Mouse (Mus musculus) forebrain, embryonic 11.5 days (tissue): ENCODE measurements around the gene Pip4k2a. TPM values are rescaled to one million over a fixed set of nuclear protein-coding genes. Genes with fewer than 3 reads are reported as not detected.

ENCODE experiments used
- ATAC-seq: fragments of 200-750 bp; cut with Nextera tagmentation; replicated peaks from 2 replicates; pipeline ENCODE4 v1.8.0; 2017; ENCODE audit warnings: moderate TSS enrichment; ENCODE audit not compliant: low FRiP score
- DNase-seq: peaks from one replicate; pipeline ENCODE4 v3.0.0-alpha.2; 2017; ENCODE audit warnings: low spot score
- H3K27ac ChIP-seq: fragments of 300-500 bp; sonication (generic); 2 replicates; pipeline ENCODE4 v1.5.1; 2014; ENCODE audit warnings: low read depth, low read length
- H3K27me3 ChIP-seq: fragments of 300-500 bp; sonication (generic); 2 replicates; pipeline ENCODE4 v1.6.1; 2014; ENCODE audit warnings: mild to moderate bottlenecking, low read length, mixed read lengths; ENCODE audit not compliant: control insufficient read depth, insufficient read depth
- H3K36me3 ChIP-seq: fragments of 300-500 bp; sonication (generic); 2 replicates; pipeline ENCODE4 v1.6.1; 2014; ENCODE audit warnings: mild to moderate bottlenecking, low read length, moderate library complexity, mixed read lengths; ENCODE audit not compliant: control insufficient read depth, insufficient read depth
- H3K4me1 ChIP-seq: fragments of 300-500 bp; sonication (generic); replicated peaks from 2 replicates; pipeline ENCODE4 v1.6.1; 2014; ENCODE audit warnings: low read length, mixed read lengths; ENCODE audit not compliant: control insufficient read depth, insufficient read depth
- H3K4me2 ChIP-seq: fragments of 300-500 bp; sonication (generic); 2 replicates; pipeline ENCODE4 v1.6.1; 2014; ENCODE audit warnings: low read depth, mild to moderate bottlenecking, low read length, moderate library complexity, mixed read lengths; ENCODE audit not compliant: severe bottlenecking
- H3K4me3 ChIP-seq: fragments of 300-500 bp; sonication (generic); 2 replicates; pipeline ENCODE4 v1.5.1; 2014; ENCODE audit warnings: low read depth, low read length
- H3K9ac ChIP-seq: fragments of 300-500 bp; sonication (generic); 2 replicates; pipeline ENCODE4 v1.6.1; 2014; ENCODE audit warnings: low read length
- H3K9me3 ChIP-seq: fragments of 300-500 bp; sonication (generic); 2 replicates; pipeline ENCODE4 v1.6.1; 2016; ENCODE audit warnings: low read length, mixed read lengths; ENCODE audit not compliant: control insufficient read depth
- WGBS: fragments of 180-500 bp; shearing (Covaris S2); extraction: QIAGEN DNeasy Blood & Tissue Kit; methylation state at CpG from one replicate; pipeline ENCODE4 v1.1.7; 2014; 5-methylcytosine and 5-hydroxymethylcytosine counted together
- polyA plus RNA-seq: library from polyadenylated mRNA; unstranded; fragments of >200 nt; fragmentation: Nextera tagmentation; extraction: Ambion mirVana; gene quantifications from 2 replicates; pipeline ENCODE4 v1.2.1, GENCODE M21; 2014

The Pip4k2a gene
- polyA plus RNA-seq, 1 experiment from 2014 or later = 9.2 TPM

GRCm38 (mm10) chr2:18873440-18873839 lies 124.5 kb downstream of the Pip4k2a start:
- Histone ChIP-seq H3K4me2 (no peak overlapping the region), H3K4me3 (no peak overlapping the region), H3K4me1 (no peaks in the 10 kb centered on the region), H3K9me3 (no peaks in the 10 kb centered on the region), H3K27me3 (no peaks in the 10 kb centered on the region), H3K36me3 (no peaks in the 10 kb centered on the region), H3K27ac (no peak overlapping the region), H3K9ac (no peak overlapping the region)
- ATAC-seq (no peak), DNase-seq (no peak)
- 73% methylated on average over 3 of the region's 3 CpGs for WGBS

GRCm38 (mm10) chr2:18872797-18873196 lies 125.1 kb downstream of the Pip4k2a start:
- Histone ChIP-seq H3K4me3 (no peak overlapping the region), H3K4me2 (no peak overlapping the region), H3K9me3 (no peaks in the 10 kb centered on the region), H3K9ac (no peak overlapping the region), H3K4me1 (no peaks in the 10 kb centered on the region), H3K36me3 (no peaks in the 10 kb centered on the region), H3K27me3 (no peaks in the 10 kb centered on the region), H3K27ac (no peak overlapping the region)
- ATAC-seq = 0 out of 2 replicates have a peak, but pooled peaks have one; percentile 27
- 15% methylated on average over 2 of the region's 2 CpGs for WGBS
- peak; percentile 77 for DNase-seq

- H3K4me2 ChIP-seq = no peak overlapping the region
- H3K4me3 ChIP-seq = no peak overlapping the region
- no peaks in the 10 kb centered on the region for H3K4me1 ChIP-seq
- DNase-seq = no peak
- no peaks in the 10 kb centered on the region for H3K36me3 ChIP-seq
- WGBS = 94% methylated on average over 3 of the region's 3 CpGs
- H3K9ac ChIP-seq = no peak overlapping the region
- no peak for ATAC-seq
- H3K9me3 ChIP-seq = no peaks in the 10 kb centered on the region
- no peaks in the 10 kb centered on the region for H3K27me3 ChIP-seq
- no peak overlapping the region for H3K27ac ChIP-seq
These were observed 126.8 kb downstream of the Pip4k2a start for GRCm38 (mm10) chr2:18871087-18871486.

GRCm38 (mm10) chr2:18867069-18867468 lies 130.9 kb downstream of the Pip4k2a start:
- WGBS = 92% methylated on average over 2 of the region's 2 CpGs
- Histone ChIP-seq H3K9ac (no peak overlapping the region), H3K36me3 (no peaks in the 10 kb centered on the region), H3K9me3 (no peaks in the 10 kb centered on the region), H3K4me1 (no peaks in the 10 kb centered on the region), H3K27ac (no peak overlapping the region), H3K4me2 (no peak overlapping the region), H3K4me3 (no peak overlapping the region), H3K27me3 (peaks cover 3% of the 10 kb centered on the region; the same call in 1 of the 2 replicates)
- ATAC-seq (no peak), DNase-seq (no peak)

- ATAC-seq (no peak), DNase-seq (no peak)
- H3K36me3 ChIP-seq = no peaks in the 10 kb centered on the region
- H3K9ac ChIP-seq = no peak overlapping the region
- H3K27me3 ChIP-seq = peaks cover 5% of the 10 kb centered on the region; the same call in 1 of the 2 replicates
- no peaks in the 10 kb centered on the region for H3K9me3 ChIP-seq
- no peak overlapping the region for H3K27ac ChIP-seq
- H3K4me3 ChIP-seq = no peak overlapping the region
- no peak overlapping the region for H3K4me2 ChIP-seq
- 87% methylated on average over 5 of the region's 5 CpGs for WGBS
- peaks cover 7% of the 10 kb centered on the region for H3K4me1 ChIP-seq
These were observed 133.2 kb downstream of the Pip4k2a start for GRCm38 (mm10) chr2:18864719-18865118.

GRCm38 (mm10) chr2:18861607-18862158 lies 136.2 kb downstream of the Pip4k2a start:
- peaks cover 8% of the 10 kb centered on the region for H3K4me1 ChIP-seq
- DNase-seq (no peak), ATAC-seq (no peak)
- 72% methylated on average over 5 of the region's 5 CpGs for WGBS
- no peak overlapping the region for H3K27ac ChIP-seq
- H3K9me3 ChIP-seq = no peaks in the 10 kb centered on the region
- H3K36me3 ChIP-seq = no peaks in the 10 kb centered on the region
- H3K4me2 ChIP-seq = no peak overlapping the region
- H3K4me3 ChIP-seq = no peak overlapping the region
- H3K9ac ChIP-seq = no peak overlapping the region
- peaks cover 10% of the 10 kb centered on the region; the same call in 1 of the 2 replicates for H3K27me3 ChIP-seq

- Histone ChIP-seq H3K9me3 (no peaks in the 10 kb centered on the region), H3K36me3 (no peaks in the 10 kb centered on the region), H3K4me3 (no peak overlapping the region), H3K4me1 (peaks cover 12% of the 10 kb centered on the region), H3K9ac (no peak overlapping the region), H3K4me2 (0 out of 2 replicates have a peak overlapping the region, but pooled peaks have one; percentile 21), H3K27me3 (peaks cover 10% of the 10 kb centered on the region; the same call in 1 of the 2 replicates), H3K27ac (no peak overlapping the region)
- ATAC-seq = no peak
- peak; percentile 57 for DNase-seq
- 8% methylated on average over 9 of the region's 9 CpGs for WGBS
These were observed 137.2 kb downstream of the Pip4k2a start for GRCm38 (mm10) chr2:18860686-18861085.

GRCm38 (mm10) chr2:18857952-18858351 lies 140.0 kb downstream of the Pip4k2a start:
- H3K4me3 ChIP-seq = no peak overlapping the region

GRCm38 (mm10) chr2:18856461-18856860 lies 141.5 kb downstream of the Pip4k2a start:
- WGBS = 29% methylated on average over 13 of the region's 13 CpGs
- Histone ChIP-seq H3K36me3 (no peaks in the 10 kb centered on the region), H3K4me2 (0 out of 2 replicates have a peak overlapping the region, but pooled peaks have one; percentile 5), H3K27me3 (peaks cover 7% of the 10 kb centered on the region; the same call in 1 of the 2 replicates), H3K9me3 (no peaks in the 10 kb centered on the region), H3K27ac (no peak overlapping the region), H3K4me3 (no peak overlapping the region), H3K4me1 (peaks cover 12% of the 10 kb centered on the region), H3K9ac (no peak overlapping the region)
- ATAC-seq = no peak
- DNase-seq = no peak

More at GRCm38 (mm10) chr2:18857952-18858351, 140.0 kb downstream of the Pip4k2a start:
- 82% methylated on average over 3 of the region's 3 CpGs for WGBS
- no peak overlapping the region for H3K4me2 ChIP-seq
- DNase-seq (no peak), ATAC-seq (no peak)
- no peak overlapping the region for H3K27ac ChIP-seq
- H3K27me3 ChIP-seq = peaks cover 7% of the 10 kb centered on the region; the same call in 1 of the 2 replicates
- H3K9ac ChIP-seq = no peak overlapping the region
- peaks cover 12% of the 10 kb centered on the region for H3K4me1 ChIP-seq
- H3K36me3 ChIP-seq = no peaks in the 10 kb centered on the region
- no peaks in the 10 kb centered on the region for H3K9me3 ChIP-seq
